Mouse (Mus musculus): Measurements from ENCODE around the gene Epc2. TPM values are rescaled to one million over a fixed set of nuclear protein-coding genes. Genes with fewer than 3 reads are reported as not detected.

Gene Epc2
- total RNA-seq, 4 experiments from 2014 or later, result 13.2 to 19.4 (median 15.8) TPM

DNA sequence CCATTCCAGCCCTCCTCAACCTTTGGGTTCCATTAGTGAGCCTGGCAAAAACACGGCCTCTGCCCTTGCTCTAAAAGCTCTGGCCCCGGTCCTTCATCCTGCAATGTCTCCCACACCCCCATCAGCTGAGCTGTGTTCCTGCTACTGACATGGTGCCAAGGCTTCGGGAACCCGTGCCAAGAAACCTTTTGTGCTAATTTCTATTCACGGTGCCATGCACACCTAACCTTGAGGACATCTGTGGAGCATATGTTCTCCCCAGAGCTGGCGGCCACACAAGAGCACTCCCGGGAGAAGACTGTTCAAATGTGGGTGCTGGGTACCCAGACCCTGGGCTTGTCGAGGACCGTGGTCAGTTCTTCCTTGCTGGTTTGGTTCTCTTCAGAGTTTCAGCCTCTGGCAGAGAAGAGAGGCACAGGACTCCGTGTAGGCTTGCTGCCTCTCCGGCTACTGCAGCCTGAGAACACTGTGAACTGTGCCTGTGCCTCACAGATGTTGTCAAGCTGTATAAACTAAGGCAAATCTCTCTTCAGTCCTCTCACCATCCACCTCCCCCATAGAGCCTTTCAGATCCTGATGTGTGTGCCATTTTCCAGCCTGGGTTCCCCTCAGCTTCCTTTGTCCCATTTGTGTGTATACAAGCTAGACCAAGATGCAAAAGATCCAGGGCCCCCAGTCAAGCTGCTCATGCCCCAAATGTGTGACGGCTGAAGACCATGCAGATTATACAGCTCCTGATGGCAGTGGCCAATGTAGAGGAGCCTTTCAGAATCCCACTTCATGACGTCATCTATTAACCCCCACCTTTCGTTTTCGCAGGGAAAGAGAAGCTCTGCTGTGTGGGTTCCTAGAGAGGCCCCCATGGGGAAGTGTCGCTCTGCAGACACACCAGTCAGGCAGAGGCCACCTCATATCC lies 118.8 kb downstream of the Epc2 start:
- no peak for DNase-seq (ENCODE audit: low spot score in 2 of 2)

DNA sequence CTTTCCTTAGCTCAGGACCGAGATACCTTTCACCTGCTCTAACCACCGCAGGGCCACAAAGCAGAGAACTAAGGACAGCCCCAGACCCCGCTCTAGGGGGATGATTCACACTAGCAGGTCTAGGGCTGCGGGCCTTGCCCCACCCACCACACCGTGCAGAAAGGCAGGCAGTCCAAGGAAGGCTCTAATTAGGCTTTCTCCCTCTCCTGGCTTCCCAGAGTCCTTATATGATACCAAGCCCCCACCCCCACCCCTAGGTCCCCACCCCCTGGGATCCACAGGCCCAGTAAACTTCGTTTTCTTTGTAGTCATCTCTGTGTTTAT lies 119.5 kb downstream of the Epc2 start:
- no peak for DNase-seq (ENCODE audit: low spot score in 2 of 2)

DNA sequence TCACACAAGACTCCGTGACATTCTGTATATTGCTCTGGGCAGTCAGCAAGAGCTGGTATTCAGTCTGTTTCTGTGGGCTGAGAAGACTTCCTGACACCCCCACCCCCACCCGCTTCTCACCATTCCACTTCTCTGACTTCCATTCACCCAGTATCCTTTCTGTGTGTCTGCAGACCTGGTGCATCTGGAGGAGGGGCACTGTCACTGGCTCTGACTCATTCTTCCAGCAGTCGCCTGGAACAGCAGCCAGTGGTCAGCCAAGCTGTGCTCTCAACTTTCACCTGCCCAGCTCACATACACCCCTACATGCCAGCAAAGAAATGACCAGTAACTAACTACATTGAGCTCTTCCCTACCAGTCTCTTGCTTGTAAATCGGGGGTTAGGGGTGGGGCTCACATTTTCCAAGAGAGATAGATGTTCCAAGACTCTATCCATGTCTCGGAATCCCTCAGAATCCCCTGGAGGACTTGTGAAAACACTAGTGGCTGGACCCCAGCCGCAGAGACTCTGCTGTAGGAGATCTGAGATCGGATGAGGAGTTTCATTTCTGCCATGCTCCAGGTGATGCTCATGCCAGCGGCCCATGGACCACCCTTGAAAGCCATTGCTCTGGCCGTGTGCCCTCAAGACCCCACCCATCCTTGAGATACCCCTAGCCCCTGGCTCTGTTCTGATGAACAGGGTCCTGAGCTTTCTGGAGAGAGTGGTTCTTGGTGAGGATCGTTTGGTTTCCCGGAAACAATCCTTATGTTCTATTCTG lies 120.1 kb downstream of the Epc2 start:
- DNase-seq (ENCODE audit: low spot score in 2 of 2), result no peak

DNA sequence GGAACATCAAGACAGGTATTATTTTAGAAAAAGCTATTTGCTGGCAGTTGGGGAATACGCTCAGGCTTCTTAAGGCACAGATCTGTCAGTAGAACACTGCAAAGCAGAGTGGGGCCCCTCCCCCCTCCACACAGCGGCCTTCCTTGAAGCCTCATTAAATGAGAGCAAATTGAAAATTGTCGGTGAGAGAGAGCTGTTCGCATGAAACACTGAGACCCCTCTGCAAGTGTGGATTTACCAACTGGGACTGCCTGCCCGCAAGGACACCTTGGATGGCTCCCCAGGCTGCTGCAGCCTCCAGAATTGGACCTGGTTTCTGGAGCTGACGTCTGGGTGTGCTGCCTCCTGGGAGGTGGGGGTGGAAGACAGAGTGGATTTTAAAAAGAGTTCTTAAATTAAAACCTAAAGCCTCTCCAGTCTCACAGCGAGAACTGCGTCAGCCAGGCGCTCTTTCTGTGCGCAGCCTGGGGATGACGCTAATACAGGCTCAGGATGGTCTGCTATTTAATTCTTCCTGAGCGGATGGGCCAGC lies 120.9 kb downstream of the Epc2 start:
- no peak for DNase-seq (ENCODE audit: low spot score in 2 of 2)

DNA sequence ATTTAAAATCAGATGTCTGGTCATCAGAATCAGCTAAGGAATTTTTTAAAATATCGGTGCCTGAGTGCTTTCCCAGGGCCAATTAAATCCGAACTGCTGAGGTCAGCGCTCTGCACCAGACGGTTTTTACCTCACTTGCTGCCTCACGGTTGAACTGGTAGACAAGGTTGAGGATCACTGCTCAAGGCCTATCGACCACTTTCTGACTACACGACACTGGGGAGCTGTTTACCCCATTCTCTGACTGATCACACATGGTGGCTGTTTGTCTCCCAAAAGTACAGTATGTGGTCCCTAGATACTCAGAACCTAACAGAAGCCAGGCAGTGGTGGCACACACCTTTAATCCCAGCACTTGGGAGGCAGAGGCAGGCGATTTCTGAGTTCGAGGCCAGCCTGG lies 121.4 kb downstream of the Epc2 start:
- DNase-seq (ENCODE audit: low spot score in 2 of 2), result no peak

DNA sequence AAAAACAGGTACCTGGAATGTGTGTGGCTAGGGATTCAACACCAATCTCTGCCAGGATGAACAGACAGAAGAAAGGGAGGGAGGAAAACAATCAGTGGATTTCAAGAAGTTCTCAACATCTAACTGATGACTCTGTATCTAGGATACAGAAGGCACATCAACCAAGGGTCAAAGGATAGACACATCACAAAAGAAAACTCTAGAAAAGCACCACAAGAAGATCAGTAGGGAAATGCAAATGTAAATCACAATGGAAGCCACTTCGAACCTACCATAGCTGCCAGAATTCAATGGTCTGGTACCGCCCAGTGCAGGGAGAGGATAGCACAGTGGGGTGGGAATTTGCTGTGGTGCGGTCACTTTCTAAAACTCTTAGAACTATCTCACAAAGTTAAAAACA lies 122.0 kb downstream of the Epc2 start:
- DNase-seq (ENCODE audit: low spot score in 2 of 2), result no peak

DNA sequence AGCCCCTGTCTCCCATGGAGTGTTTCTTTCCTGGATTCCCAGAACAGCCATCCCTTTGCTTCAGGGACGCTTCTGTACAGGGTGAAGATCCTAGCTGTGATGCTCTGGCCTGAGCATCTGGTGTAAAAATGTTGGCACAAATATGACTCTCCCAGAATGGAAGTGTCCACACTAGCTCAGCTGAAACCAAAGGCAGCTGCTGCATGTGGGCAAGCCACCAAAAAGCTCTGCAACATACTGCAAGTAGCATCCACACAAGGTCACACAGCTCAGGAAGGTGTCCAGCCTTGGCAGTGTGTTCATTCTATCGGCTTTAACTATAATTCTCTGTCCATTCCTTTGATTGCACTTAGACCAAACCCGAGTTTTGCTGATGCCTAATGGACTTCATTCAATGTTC lies 129.3 kb downstream of the Epc2 start:
- DNase-seq (ENCODE audit: low spot score in 2 of 2), result no peak

DNA sequence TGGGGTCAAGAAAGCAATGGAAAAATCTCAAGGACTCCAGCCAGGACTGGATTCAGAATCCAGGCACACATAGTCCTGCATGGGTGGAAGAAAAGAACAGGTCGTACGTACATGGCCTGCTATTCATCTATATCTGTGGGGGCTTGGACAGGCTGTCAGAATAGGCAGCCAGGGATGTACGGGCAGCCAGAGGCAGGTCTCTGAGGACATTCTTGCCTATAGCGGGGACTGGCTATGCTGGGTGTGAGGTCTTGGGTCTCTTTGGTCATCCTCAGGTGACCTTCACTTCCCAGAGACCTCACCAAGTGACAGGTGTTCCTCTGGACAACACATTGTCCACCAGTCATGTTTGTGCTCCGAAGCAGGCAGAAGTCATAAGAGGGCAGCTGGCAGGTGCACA lies 131.3 kb downstream of the Epc2 start:
- no peak for DNase-seq (ENCODE audit: low spot score in 2 of 2)

DNA sequence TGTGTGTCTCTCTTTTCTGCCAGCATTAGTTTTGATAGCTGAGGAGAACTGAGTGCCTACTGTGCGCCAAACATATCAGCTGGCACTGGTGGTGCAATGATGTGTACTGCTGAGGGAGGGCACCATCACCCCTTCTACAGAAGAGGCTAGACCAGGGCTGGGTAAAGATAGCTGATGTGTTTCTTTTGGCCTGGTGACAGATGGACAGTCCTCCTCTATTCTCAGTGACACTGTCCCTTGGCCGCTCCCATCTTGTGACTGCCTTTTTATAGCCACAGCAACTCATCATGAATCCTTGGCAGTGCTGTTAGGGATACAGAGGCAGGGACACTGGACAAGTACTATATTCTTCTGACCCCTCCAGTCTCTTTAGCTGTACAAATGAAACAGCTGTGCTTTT lies 132.0 kb downstream of the Epc2 start:
- DNase-seq (ENCODE audit: low spot score in 2 of 2), result no peak

DNA sequence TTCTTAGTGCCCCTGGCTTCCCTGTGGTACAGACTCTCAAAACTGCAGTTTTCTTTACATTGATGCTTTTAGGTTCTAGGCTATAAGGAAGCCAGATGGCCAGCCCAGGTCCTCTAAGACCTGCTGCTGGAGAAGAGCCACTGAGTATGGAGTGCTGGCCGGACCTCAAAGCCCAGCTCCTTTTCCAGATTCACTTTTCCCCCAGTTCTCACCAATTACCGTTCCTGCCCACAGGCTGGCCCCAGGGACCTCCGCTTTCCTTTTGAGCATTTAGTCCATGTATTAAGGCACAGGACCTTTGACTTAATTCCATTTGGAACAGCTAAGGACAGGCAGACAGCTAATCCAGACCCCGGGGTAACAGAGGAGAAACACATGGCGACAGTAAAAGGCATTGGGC lies 139.2 kb downstream of the Epc2 start:
- DNase-seq (ENCODE audit: low spot score in 2 of 2), result no peak

DNA sequence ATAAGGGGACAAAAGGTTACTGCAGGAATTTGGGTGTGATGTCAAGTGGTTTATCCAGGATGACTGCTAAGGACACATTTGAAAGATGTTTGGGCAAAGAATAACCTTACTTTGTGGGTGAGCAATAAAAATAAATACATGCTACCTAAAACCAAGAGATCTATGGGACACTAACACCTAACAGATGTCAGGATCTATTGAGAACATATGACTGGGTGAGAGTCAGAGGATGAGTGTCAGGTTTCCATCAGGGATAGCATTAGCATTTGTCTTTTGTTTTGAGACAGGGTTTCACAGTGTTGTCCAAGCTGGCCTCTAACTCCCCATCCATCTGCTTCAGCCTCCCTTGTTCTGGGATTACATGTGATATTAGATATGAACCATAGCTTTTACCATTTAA lies 141.6 kb downstream of the Epc2 start:
- no peak for DNase-seq (ENCODE audit: low spot score in 2 of 2)

DNA sequence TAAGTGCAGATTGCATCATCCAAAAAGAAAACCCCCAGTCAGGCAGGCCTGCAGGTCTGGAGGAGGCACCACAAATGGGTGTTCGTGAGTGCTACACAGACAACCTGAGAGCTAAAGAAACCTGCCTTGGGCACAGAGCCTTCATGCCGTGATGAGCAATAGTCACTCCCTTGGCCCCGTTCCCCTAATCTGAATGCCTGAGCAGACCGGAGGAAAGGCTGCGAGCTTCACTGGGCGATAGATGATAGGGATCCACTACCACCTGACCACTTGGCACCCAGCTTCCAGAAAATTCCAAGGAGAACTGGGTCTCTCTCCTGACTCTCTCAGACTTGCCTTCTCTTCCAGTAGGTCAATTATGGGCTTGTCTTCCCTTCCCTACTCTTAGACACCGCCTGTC lies 143.6 kb downstream of the Epc2 start:
- DNase-seq (ENCODE audit: low spot score in 2 of 2), result no peak

DNA sequence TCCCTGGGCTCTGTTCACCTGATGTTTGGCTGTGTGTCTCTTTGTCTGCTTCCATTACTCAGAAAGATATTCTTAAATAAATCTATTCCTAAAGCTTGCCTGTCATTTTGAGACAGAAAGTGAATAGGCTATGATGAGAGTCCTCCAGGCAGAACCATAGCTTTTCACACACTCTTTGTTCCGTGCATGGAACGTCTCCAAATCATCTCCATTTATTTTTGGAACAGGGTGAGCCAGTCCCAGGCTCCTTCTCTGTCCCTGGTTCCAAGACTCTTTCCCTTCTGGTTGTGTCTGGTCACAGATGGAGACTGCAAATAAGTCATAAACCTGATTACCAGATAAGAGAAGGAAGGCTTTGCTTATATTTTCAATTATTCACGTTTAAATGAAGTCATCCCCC lies 145.0 kb downstream of the Epc2 start:
- DNase-seq (ENCODE audit: low spot score in 2 of 2), result no peak

DNA sequence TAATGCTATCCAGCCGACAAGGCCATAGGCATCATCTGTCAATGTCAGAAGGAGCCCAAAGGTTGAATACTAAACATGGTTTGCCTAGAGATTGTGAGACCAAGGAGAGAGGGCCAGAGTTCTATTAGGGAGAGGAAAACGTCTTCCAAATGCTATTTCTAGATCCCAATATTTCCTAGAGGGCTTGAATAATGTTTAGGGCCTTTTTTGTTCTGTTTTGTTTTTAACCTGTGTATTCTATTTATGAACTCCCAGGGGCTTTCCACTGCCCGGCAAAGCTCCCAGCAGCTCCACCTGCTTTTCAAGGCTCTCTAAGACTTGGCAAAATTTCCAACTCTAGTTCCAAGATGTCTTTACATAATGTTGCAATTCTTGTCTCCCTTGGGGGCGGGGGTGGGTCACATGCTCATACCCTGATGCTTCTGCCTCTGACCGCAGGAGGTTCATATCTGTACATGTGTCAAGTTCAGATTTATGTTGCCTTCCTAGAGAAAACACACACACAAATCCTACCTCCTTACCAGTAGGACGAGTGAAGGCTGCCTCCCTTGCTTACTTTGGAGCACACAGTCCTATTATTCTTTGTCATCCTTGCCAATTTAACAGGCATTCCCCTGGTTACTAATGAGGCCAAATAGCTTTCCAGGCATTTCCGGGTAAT lies 148.9 kb downstream of the Epc2 start:
- DNase-seq (ENCODE audit: low spot score in 2 of 2), result no peak

Other genes with a start within 250 kb of the Epc2 start
- 1 to 10 TPM in 1 of 4 experiments, under 1 TPM in 3; 0.24 to 2.2 (median 0.90) TPM for gene Kif5c, start 167.8 kb downstream of the Epc2 start, total RNA-seq (2022)

Measured in gastrocnemius, adult 8-10 months (tissue).